Mouse (Mus musculus) forelimb bud, embryonic 11.5 days (tissue): ENCODE measurements around the gene Klf2.

Experiments
- DNase-seq: peaks from one replicate; pipeline ENCODE4 v3.0.0-alpha.2; 2012; ENCODE audit warnings: low read depth, low spot score

Klf2 gene

GRCm38 (mm10) chr8:72333429-72334143 is 14.8 kb downstream of the Klf2 start:
- no peak for DNase-seq

GRCm38 (mm10) chr8:72334144-72334641 is 15.4 kb downstream of the Klf2 start:
- DNase-seq: no peak

GRCm38 (mm10) chr8:72336273-72336672 is 17.4 kb downstream of the Klf2 start:
- no peak for DNase-seq

GRCm38 (mm10) chr8:72337034-72337433 is 18.2 kb downstream of the Klf2 start:
- no peak for DNase-seq

GRCm38 (mm10) chr8:72342556-72343300 is 23.9 kb downstream of the Klf2 start:
- DNase-seq: no peak

GRCm38 (mm10) chr8:72343725-72344124 is 24.9 kb downstream of the Klf2 start:
- DNase-seq: no peak

GRCm38 (mm10) chr8:72347553-72347952 is 28.7 kb downstream of the Klf2 start:
- no peak for DNase-seq

- no peak for DNase-seq
Measured at GRCm38 (mm10) chr8:72348114-72348513, 29.3 kb downstream of the Klf2 start.

DNA sequence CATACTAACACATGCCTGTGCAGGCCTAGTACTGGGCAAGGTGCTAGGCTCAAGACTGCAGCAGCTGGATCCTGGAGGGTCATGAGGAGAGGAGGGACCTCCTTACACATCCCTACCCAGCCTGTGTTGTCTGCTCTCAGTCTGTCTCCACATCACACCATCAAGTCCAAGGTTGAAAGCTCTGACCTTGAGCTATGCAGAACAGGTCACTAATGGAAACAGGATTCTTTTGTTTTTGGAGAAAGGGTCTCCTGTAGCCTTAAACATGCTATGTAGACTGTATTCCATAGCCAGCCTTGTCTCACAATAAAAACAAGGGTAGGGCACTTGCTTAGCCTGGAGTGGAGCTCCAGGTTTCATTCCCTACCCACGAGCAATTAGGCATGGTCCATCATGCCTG is 30.1 kb downstream of the Klf2 start:
- no peak for DNase-seq

DNA sequence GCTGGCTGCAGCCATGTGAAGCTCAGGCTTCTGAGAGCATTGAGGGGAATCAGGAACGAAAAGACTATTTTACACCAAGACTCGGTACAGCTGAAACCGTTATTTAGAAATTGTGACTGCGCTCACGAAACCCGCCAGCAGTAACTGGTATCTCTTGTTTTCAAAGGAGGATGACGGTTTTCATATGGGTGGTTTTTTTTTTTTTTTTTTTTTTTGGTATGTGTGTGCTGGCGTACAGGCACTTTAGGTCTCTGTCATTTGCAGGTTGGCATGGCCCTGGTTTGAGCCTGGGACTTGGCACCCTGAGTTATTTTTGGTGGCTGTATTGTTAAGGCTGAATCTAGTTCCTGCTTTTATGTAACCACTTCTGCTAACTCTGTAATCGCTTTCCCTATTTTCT is 31.0 kb downstream of the Klf2 start:
- no peak for DNase-seq

DNA sequence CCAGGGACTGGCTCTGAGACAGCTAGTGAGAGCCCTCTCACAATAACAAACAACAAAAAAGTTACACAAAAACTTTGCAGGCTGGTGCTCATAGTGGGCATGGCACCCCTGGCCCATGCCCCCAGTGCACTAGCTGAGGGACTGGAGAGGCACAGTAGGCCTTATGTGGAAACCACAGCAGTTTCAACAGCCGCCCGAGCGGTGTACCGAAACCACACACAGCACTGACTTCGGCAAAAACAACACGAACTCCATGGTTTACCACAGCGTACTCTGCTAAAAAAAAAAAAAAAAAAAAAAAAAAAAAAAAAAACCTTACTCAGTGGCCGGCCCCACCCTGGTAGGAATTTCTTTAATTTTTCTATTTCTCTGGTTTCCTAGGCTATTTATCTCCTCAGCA is 31.9 kb downstream of the Klf2 start:
- no peak for DNase-seq

GRCm38 (mm10) chr8:72351405-72352005 is 32.7 kb downstream of the Klf2 start:
- no peak for DNase-seq

- DNase-seq: no peak
Measured at GRCm38 (mm10) chr8:72352951-72353699, 34.3 kb downstream of the Klf2 start.

GRCm38 (mm10) chr8:72353700-72354045 is 34.8 kb downstream of the Klf2 start:
- DNase-seq: no peak

DNA sequence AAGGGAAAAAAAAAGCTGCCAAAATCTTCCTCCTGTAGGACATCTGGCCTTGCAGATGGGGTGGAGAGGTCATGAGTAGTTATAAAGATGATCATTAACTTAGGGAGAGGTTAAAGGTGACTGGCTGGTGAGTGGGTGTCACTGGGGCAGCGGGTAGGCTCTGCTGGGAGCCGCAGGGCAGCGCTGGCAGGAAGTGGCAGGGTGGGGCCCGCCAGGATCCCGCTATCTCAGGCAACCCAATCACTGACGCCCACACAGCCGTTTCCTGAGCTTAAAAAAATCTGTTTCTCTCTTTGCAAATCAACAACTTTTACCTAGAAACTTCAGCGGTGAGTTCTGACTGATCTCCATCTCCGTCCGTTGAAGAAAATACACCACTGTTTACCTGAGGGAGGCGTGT is 35.4 kb downstream of the Klf2 start:
- DNase-seq: no peak

DNA sequence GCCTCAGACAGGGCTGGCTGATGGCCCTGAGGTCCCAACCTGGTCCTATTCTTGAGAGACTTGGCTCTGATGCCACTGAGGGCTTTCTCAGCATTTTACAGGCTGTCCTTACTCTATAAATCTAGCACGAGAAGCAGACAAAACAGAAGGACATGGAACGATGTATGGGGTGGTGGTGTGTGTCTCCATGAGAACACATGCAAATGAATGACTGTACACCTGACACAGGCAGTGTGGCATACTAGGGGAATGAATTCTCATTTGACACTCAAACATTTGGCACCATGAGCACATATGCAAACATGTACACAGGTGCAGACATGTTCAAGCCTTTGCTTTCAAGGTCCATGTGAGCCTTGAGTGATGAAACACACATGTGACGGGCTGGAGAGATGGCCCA is 37.8 kb downstream of the Klf2 start:
- DNase-seq: no peak

- no peak for DNase-seq
Measured at GRCm38 (mm10) chr8:72360162-72360561, 41.3 kb downstream of the Klf2 start.

DNA sequence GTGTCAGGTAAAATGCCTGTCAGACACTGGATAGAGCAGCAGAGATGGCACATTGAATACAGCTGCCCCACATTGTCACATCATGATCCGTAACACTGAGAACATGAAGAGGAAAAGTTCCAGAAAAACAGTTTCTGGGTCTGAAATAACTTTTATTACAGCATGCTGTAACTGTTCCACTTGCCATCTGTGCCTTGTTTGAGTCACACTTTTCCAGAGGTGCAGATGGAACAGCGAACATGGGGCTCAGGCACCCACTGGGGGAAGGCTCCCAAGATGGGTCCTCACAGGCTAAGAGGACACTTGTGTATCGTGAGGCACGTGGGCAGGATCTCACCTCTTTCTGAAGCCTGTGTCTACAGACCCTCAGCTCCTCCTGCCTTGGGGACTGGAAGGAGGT is 43.9 kb downstream of the Klf2 start:
- no peak for DNase-seq

DNA sequence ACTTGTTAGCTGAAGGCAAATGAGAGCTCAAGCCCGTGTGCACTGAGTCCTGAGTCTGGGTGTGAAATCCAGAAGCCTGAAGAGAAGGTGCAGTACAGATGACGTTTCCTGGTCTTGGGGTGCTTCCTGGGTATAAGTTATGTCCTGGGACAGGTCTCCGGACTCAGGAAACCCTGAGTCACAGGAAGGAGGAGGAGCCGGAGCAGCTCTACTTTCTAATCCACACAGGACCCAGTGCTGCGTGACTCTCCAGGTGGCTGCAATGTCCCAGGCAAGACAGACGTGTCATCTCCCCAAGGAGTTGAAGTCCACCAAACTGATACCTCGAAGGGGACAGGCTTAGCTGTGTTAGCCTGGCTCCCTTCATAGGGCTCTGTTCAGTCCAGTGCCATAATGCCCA is 44.6 kb downstream of the Klf2 start:
- DNase-seq: no peak

GRCm38 (mm10) chr8:72365016-72365415 is 46.2 kb downstream of the Klf2 start:
- DNase-seq: no peak

GRCm38 (mm10) chr8:72365826-72366225 is 47.0 kb downstream of the Klf2 start:
- peak; percentile 51 for DNase-seq

DNA sequence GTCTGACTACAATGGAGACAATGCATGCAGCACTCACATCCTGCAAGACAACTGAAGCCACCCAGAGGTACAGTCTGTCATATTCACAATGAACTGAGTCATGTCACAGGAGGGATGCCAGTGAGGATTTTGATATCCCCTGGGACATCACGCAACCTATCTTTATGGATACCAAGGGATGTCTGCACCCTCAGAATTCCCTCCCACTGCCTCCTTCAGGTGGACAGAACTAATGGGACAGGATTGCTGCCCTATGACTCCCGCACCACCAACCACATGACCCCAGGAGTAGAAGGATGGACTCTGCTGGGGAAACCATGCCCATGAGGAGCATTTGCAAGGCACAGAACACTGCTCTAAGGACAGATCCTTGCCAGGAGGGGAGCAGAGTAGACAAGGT is 47.6 kb downstream of the Klf2 start:
- DNase-seq: no peak
